In the genomic region with DNA sequence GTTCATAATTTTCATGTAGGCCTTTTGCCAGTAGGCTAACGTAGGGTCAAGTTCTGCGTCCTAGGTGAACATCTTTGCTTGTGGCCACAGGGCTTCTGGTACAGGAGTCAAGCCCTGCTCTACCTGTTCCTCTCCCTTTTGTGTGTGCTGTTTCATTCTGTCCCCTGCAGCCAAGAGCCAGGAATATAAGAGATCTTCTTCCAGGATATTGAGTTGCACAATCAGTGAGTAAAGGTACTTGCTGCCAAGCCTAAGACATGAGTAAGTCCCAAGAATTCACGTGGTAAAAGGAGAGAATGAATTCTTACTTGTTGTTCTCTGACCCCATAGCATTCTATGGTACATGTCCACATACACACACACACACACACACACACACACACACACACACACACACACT, we compare ENCODE assay signal across 11 mouse cellular contexts.
"Had no signal": no experiment of that assay in that cellular context is flagged by ENCODE, and none has a peak within 500 bp of the region (broad histone marks: within the 10 kb centered on the region; RNA-seq: fewer than 3 reads in every experiment).

No protein-coding gene starts in this region.

- DNase-seq: layer of hippocampus, postnatal 36 days; left cerebral cortex, postnatal 4 days; lung, adult 18-20 months; lung, postnatal 14 days; lung, postnatal 4 days; midbrain, embryonic 14.5 days; retina, postnatal 1 day; right cerebral cortex, postnatal 25 days; spleen, adult 18-20 months; thymus, adult 18-20 months; thymus, postnatal 36 days had no signal
